Mouse (Mus musculus) heart, postnatal 0 days (tissue): ENCODE measurements around the gene Nr2f1. TPM values are rescaled to one million over a fixed set of nuclear protein-coding genes. Genes with fewer than 3 reads are reported as not detected.

Experiments used
- ATAC-seq: fragments of 200-750 bp; cut with Nextera tagmentation; 2 replicates; pipeline ENCODE4 v1.8.0; 2017; ENCODE audit warnings: low read depth, moderate number of reproducible peaks, moderate library complexity; ENCODE audit not compliant: insufficient read depth
- DNase-seq: peaks from one replicate; pipeline ENCODE4 v3.0.0-alpha.2; 2016; ENCODE audit warnings: low spot score
- H3K27ac ChIP-seq: fragments of 300-500 bp; sonication (generic); 2 replicates; pipeline ENCODE4 v1.5.1; 2014; ENCODE audit warnings: low read depth, mild to moderate bottlenecking
- H3K27me3 ChIP-seq: fragments of 300-500 bp; sonication (generic); 2 replicates; pipeline ENCODE4 v1.6.1; 2014; ENCODE audit warnings: low read length, mixed read lengths; ENCODE audit not compliant: control insufficient read depth, insufficient read depth
- H3K36me3 ChIP-seq: fragments of 300-500 bp; sonication (generic); replicated peaks from 2 replicates; pipeline ENCODE4 v1.6.1; 2014; ENCODE audit warnings: low read length, mixed read lengths; ENCODE audit not compliant: control insufficient read depth, insufficient read depth
- H3K4me1 ChIP-seq: fragments of 300-500 bp; sonication (generic); 2 replicates; pipeline ENCODE4 v1.6.1; 2014; ENCODE audit warnings: antibody characterized with exemption; ENCODE audit not compliant: control insufficient read depth, insufficient read depth
- H3K4me2 ChIP-seq: fragments of 300-500 bp; sonication (generic); 2 replicates; pipeline ENCODE4 v1.6.1; 2014; ENCODE audit warnings: low read depth, mild to moderate bottlenecking, low read length, moderate library complexity
- H3K4me3 ChIP-seq: fragments of 300-500 bp; sonication (generic); 2 replicates; pipeline ENCODE4 v1.5.1; 2014; ENCODE audit warnings: low read depth, low read length
- H3K9ac ChIP-seq: fragments of 300-500 bp; sonication (generic); replicated peaks from 2 replicates; pipeline ENCODE4 v1.6.1; 2014; ENCODE audit warnings: low read depth, low read length, mixed read lengths
- H3K9me3 ChIP-seq: fragments of 300-500 bp; sonication (generic); replicated peaks from 2 replicates; pipeline ENCODE4 v1.6.1; 2016; ENCODE audit warnings: low read length; ENCODE audit not compliant: control insufficient read depth
- CTCF ChIP-seq: IDR thresholded peaks from 2 replicates; pipeline ENCODE4 v1.5.1; 2016; ENCODE audit warnings: antibody characterized with exemption, control low read depth, low read depth
- EP300 ChIP-seq: IDR thresholded peaks from 2 replicates; pipeline ENCODE4 v1.6.1; 2016; ENCODE audit warnings: antibody characterized with exemption, low read depth
- WGBS: fragments of 180-500 bp; shearing (Covaris S2); extraction: QIAGEN DNeasy Blood & Tissue Kit; methylation state at CpG from one replicate; pipeline ENCODE4 v1.1.7; 2014; 5-methylcytosine and 5-hydroxymethylcytosine counted together
- polyA plus RNA-seq: library from polyadenylated mRNA; unstranded; fragments of >200 nt; fragmentation: Nextera tagmentation; extraction: Ambion mirVana; gene quantifications from 2 replicates; pipeline ENCODE4 v1.2.1, GENCODE M21; 2015
- total RNA-seq: library from RNA; depleted of rRNA; stranded (reverse); fragments of >200 nt; gene quantifications from 2 replicates; pipeline ENCODE4 v1.2.3, GENCODE M21; 2014; ENCODE audit warnings: low replicate concordance

Gene Nr2f1
- total and polyA plus RNA-seq, 2 experiments from 2014 or later = 2.3 to 11.6 TPM

GRCm38 (mm10) chr13:78197819-78198390 is 1.7 kb downstream of the Nr2f1 start:
- WGBS = under 1% methylated on average over 30 of the region's 33 CpGs
- Histone ChIP-seq H3K36me3 (no peaks in the 10 kb centered on the region), H3K27me3 (peaks cover 68% of the 10 kb centered on the region), H3K4me2 (peak overlapping the region; percentile 99), H3K9me3 (no peaks in the 10 kb centered on the region), H3K9ac (peak overlapping the region; percentile 62), H3K4me1 (peaks cover 18% of the 10 kb centered on the region; the same call in 1 of the 2 replicates), H3K27ac (peak overlapping the region; percentile 85), H3K4me3 (peak overlapping the region; percentile 73)
- TF ChIP-seq CTCF (no peak), EP300 (no peak)
- no peak for DNase-seq
- ATAC-seq = 0 out of 2 replicates have a peak, but pooled peaks have one; percentile 19

GRCm38 (mm10) chr13:78197286-78197818 is 2.2 kb downstream of the Nr2f1 start:
- peak overlapping the region; percentile 73 for H3K4me3 ChIP-seq
- DNase-seq (no peak), ATAC-seq (no peak)
- no peak overlapping the region for H3K27ac ChIP-seq
- peak overlapping the region; percentile 99 for H3K4me2 ChIP-seq
- H3K27me3 ChIP-seq = peaks cover 67% of the 10 kb centered on the region
- peak overlapping the region; percentile 62; the same call in 1 of the 2 replicates for H3K9ac ChIP-seq
- H3K4me1 ChIP-seq = peaks cover 15% of the 10 kb centered on the region; the same call in 1 of the 2 replicates
- H3K36me3 ChIP-seq = no peaks in the 10 kb centered on the region
- WGBS = 13% methylated on average over 9 of the region's 9 CpGs
- TF ChIP-seq EP300 (no peak), CTCF (no peak)
- no peaks in the 10 kb centered on the region for H3K9me3 ChIP-seq

DNA sequence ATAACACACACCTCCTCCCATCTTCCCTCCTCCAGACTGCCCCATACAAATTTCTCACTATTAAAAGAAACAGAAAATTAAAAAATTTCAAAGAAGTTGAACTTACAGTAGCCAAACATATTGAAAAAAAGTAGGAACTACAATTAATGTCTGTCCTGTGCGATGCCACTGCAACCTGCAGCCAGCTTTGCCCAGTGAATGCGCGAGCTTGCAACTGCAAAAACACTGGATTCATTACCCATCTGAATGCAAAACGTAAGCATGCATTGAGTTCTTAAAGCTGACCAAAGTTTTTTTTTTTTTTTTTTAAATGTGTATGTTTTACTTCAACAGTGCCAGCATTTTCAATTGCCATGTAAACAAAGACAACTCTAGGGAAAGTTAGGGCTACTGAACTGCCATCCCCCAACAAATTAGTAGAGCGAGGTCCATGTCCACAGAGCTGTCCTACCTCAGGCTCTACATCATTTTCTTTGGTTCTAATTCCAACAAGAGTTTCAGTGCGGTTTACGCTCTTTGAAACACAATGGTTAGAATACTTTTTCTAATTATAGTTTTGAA is 3.2 kb downstream of the Nr2f1 start:
- ATAC-seq (no peak), DNase-seq (no peak)
- Histone ChIP-seq H3K4me2 (peak overlapping the region; percentile 58; the same call in 1 of the 2 replicates), H3K27ac (no peak overlapping the region), H3K4me3 (no peak overlapping the region), H3K9me3 (no peaks in the 10 kb centered on the region), H3K4me1 (peaks cover 11% of the 10 kb centered on the region; the same call in 1 of the 2 replicates), H3K27me3 (peaks cover 62% of the 10 kb centered on the region), H3K9ac (no peak overlapping the region), H3K36me3 (no peaks in the 10 kb centered on the region)
- TF ChIP-seq EP300 = no peak
- no peak for TF ChIP-seq CTCF
- 53% methylated on average over 7 of the region's 7 CpGs for WGBS

- 28% methylated on average over 11 of the region's 13 CpGs for WGBS
- no peaks in the 10 kb centered on the region for H3K36me3 ChIP-seq
- H3K27ac ChIP-seq = no peak overlapping the region
- H3K27me3 ChIP-seq = peaks cover 62% of the 10 kb centered on the region
- peak overlapping the region; percentile 58 for H3K4me2 ChIP-seq
- H3K4me1 ChIP-seq = peaks cover 11% of the 10 kb centered on the region; the same call in 1 of the 2 replicates
- peak overlapping the region; percentile 39 for H3K4me3 ChIP-seq
- 0 out of 2 replicates have a peak overlapping the region, but pooled peaks have one; percentile 26 for H3K9ac ChIP-seq
- H3K9me3 ChIP-seq = no peaks in the 10 kb centered on the region
- ATAC-seq (no peak), DNase-seq (no peak)
- TF ChIP-seq CTCF (no peak), EP300 (no peak)
Observed at GRCm38 (mm10) chr13:78195601-78196115, 3.9 kb downstream of the Nr2f1 start.

DNA sequence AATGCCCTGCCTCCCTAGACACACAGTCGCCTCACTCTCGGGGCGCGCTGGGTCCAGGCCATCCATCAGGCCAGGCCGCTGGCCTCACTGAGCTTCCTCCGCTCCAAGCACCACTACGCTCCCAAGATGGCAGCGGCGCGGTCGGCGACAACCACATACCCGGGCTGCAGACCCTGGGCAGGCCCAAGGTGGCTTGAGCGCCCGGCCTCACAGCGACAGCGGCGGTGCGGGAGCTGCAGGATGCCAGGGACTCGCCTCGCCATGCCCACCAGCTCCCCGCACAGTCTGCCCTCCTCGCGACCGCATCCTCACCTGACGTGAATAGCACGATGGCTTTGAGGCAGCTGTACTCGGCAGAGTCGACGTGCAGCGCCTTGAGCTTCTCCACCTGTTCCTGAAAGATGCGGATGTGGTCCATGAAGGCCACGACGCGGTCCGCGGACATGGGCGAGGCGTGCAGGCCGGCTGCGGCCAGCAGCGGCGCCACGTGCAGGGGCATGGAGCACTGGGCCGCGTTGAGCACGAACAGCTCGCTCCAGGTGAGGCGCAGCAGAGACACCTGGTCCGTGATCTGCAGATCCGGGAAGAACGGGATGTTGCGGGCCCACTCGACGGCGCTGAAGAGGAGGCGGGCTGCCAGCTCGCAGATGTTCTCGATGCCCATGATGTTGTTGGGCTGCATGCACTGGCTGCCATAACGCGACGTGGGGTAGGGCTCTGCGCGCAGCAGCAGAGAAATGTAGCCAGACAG is 4.5 kb downstream of the Nr2f1 start:
- H3K27ac ChIP-seq = no peak overlapping the region
- peak overlapping the region; percentile 26; the same call in 1 of the 2 replicates for H3K9ac ChIP-seq
- ATAC-seq (no peak), DNase-seq (no peak)
- peaks cover 59% of the 10 kb centered on the region for H3K27me3 ChIP-seq
- peak overlapping the region; percentile 58 for H3K4me2 ChIP-seq
- WGBS = 16% methylated on average over 64 of the region's 64 CpGs
- TF ChIP-seq EP300 (no peak), CTCF (no peak)
- H3K9me3 ChIP-seq = no peaks in the 10 kb centered on the region
- peak overlapping the region; percentile 39 for H3K4me3 ChIP-seq
- H3K4me1 ChIP-seq = peaks cover 11% of the 10 kb centered on the region; the same call in 1 of the 2 replicates
- H3K36me3 ChIP-seq = no peaks in the 10 kb centered on the region
